Mouse (Mus musculus): ENCODE results near the gene Men1. TPM values are rescaled to one million over a fixed set of nuclear protein-coding genes. Genes with fewer than 3 reads are reported as not detected.
"Not testable (repeated sequence)": the region's sequence is repeated elsewhere in the genome, so short reads cannot be mapped to it uniquely, and the experiment has no call there.

Men1 gene
- total and polyA plus RNA-seq, 3 experiments = 13.9 to 19.4 (median 14.0) TPM

DNA sequence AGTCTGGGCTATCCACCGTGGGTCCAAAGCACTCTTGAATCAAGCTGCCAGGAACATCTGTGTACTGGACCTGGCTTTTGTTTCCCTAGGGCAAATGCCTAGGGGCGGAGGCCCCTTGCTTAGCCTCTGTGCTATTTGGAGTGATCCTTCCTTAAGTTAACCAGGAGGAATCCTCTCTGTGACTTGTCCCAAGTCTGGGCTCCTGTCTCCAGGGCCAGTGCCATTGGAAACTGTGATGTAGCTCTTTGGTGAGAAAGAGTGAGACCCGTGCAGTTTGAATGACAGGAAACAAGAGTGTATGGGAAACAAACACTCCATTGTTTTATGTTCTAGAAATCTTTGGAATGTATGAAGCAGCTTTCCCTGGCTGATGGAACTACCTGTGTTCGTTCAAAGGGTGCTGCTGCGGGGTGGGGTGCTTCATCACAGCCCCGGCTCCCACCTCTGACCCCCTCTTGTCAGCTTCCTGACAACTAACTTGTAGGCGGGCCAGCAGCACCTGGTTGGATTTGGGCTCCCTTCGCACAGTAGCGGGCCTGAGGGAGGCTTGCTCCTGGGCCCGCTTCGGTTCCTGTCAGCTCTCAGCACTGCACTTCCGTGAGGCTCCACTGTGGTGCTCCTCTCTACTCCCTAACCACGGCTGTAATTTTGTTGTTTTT lies 46.4 kb upstream of the Men1 start:
- WGBS = 39% methylated on average over 13 of the region's 13 CpGs
- H3K9ac ChIP-seq (ENCODE audit: low read depth, low read length) = peak overlapping the region; percentile 30; the same call in 1 of the 2 replicates
- intact Hi-C loops (cut with DNase I) = loop anchor here (1.0 kb wide), 1 partner anchor 12 kb away; no protein-coding TSS in a partner anchor

DNA sequence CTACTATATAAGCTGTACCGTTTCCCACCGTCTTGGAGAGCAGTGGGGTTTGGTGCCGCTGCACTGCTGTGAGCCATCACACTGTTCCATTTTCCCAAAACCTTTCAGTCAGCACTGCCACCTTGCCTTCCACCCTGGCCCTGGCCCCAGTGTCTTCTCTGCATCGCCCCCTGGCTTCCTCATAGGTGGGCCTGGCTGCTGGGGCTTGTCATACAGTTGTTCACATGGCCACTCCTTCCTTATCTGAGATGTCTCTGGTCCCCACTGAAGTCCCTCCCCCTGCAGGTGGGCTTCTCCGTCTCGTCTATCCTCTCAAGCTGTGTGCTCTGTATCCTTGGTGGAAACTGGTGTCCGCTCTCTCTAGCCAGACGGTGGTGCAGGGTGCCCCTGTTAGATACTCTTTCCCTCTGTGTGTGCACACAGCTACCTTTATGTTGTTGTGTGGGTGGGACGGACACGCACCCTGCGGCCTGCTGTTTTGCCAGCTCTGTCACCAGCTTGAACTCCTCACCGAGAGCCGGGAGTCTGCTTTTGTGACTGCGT lies 45.0 kb upstream of the Men1 start:
- H3K4me1 ChIP-seq (ENCODE audit: control insufficient read depth, insufficient read depth, low read length) = peaks cover 66% of the 10 kb centered on the region
- H3K27me3 ChIP-seq (ENCODE audit: control insufficient read depth, insufficient read depth, low read length) = no peaks in the 10 kb centered on the region
- 88% methylated on average over 14 of the region's 14 CpGs for WGBS
- peaks cover 56% of the 10 kb centered on the region for H3K36me3 ChIP-seq (ENCODE audit: control insufficient read depth, insufficient read depth, low read length)
- 0 out of 2 replicates have a peak overlapping the region, but pooled peaks have one; percentile 10 for H3K9ac ChIP-seq (ENCODE audit: low read depth, low read length)
- peak overlapping the region; percentile 91 for H3K27ac ChIP-seq
- H3K4me3 ChIP-seq = no peak overlapping the region
- intact Hi-C loops (cut with DNase I) = no loop called here
- TF ChIP-seq EP300 (IDR thresholded peaks at IDR 0.05; ENCODE audit: insufficient read depth, low read depth, low read length) = no peak
- TF ChIP-seq CTCF (IDR thresholded peaks at IDR 0.05) = peak; percentile 26
- TF ChIP-seq POLR2A (IDR thresholded peaks at IDR 0.05; ENCODE audit: insufficient read depth, low read depth, low read length) = no peak
- no peak for DNase-seq
- H3K79me2 ChIP-seq (replicated peaks; ENCODE audit: control insufficient read depth, insufficient read depth, low read length) = peaks cover 11% of the 10 kb centered on the region; the same call in 1 of the 2 replicates

More for the DNA sequence above, 46.4 kb upstream of the Men1 start:
- Histone ChIP-seq H3K4me1 (ENCODE audit: control insufficient read depth, insufficient read depth, low read length) (peaks cover 70% of the 10 kb centered on the region), H3K27ac (peak overlapping the region; percentile 91), H3K36me3 (ENCODE audit: control insufficient read depth, insufficient read depth, low read length) (peaks cover 62% of the 10 kb centered on the region), H3K79me2 (replicated peaks; ENCODE audit: control insufficient read depth, insufficient read depth, low read length) (peaks cover 11% of the 10 kb centered on the region), H3K27me3 (ENCODE audit: control insufficient read depth, insufficient read depth, low read length) (no peaks in the 10 kb centered on the region), H3K4me3 (no peak overlapping the region)
- TF ChIP-seq CTCF (IDR thresholded peaks at IDR 0.05) (peak; percentile 22; the same call in 1 of the 2 replicates), EP300 (IDR thresholded peaks at IDR 0.05; ENCODE audit: insufficient read depth, low read depth, low read length) (0 out of 2 replicates have a peak, but pooled peaks have one; percentile 59), POLR2A (IDR thresholded peaks at IDR 0.05; ENCODE audit: insufficient read depth, low read depth, low read length) (0 out of 2 replicates have a peak, but pooled peaks have one; percentile 10)
- DNase-seq = peak; percentile 64 to 72

DNA sequence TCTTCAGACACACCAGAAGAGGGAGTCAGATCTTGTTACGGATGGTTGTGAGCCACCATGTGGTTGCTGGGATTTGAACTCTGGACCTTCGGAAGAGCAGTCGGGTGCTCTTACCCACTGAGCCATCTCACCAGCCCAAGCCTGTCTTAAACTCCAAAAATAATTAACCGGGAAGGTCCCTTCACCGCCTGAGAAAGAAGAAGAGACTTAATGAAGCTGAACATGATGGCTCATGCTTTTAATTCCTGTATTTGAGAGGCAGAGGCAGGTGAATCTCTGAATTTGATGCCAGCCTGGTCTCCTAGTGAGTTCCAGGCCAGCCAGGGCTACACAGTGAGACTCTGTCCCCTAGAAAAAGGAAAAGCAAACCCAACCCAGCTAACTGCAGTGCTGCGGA lies 44.1 kb upstream of the Men1 start:
- Histone ChIP-seq H3K36me3 (ENCODE audit: control insufficient read depth, insufficient read depth, low read length) (peaks cover 53% of the 10 kb centered on the region), H3K79me2 (replicated peaks; ENCODE audit: control insufficient read depth, insufficient read depth, low read length) (peaks cover 11% of the 10 kb centered on the region; the same call in 1 of the 2 replicates), H3K4me1 (ENCODE audit: control insufficient read depth, insufficient read depth, low read length) (peaks cover 64% of the 10 kb centered on the region), H3K4me3 (peak overlapping the region; percentile 24; the same call in 1 of the 2 replicates), H3K27ac (peak overlapping the region; percentile 91), H3K9ac (ENCODE audit: low read depth, low read length) (0 out of 2 replicates have a peak overlapping the region, but pooled peaks have one; percentile 27)
- H3K27me3 ChIP-seq (ENCODE audit: control insufficient read depth, insufficient read depth, low read length); intact Hi-C loops (cut with DNase I); DNase-seq: not testable (repeated sequence)
- WGBS = 81% methylated on average over 6 of the region's 6 CpGs

DNA sequence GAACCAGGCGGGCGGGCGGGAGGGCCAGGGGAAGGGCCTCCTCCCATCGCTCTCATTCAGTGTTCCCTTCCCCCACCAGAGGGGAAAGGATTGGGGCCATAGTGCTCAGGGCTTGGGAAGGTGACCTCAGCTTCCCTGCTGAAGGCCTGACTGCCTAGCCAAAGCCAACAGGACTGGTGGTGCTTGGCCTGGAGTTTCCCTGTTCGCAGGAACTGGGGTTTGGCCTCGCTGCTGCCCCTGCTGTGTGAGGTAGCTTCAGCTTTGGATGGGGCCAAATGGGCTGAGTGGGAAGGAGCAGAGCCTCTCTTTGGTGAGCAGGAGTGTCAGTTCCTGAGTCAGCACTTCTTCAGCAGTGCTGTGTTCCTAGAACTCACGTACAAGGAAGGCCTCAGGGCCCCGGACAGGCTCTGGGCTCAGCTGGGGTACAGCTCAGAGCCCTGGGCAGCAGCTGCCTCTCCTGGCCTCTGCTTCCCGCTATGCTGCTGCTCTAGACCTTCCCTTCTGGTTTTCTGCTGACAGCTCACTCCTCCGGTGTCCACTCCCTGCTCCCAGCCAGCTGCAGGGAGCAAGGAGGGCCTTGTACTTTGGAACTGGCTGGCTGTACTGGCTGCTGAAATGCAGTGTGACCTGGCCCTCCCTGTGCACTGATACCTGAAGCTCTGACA lies 43.5 kb upstream of the Men1 start:
- peak overlapping the region; percentile 87 for H3K27ac ChIP-seq
- DNase-seq = peak; percentile 72 to 78
- H3K36me3 ChIP-seq (ENCODE audit: control insufficient read depth, insufficient read depth, low read length) = peaks cover 54% of the 10 kb centered on the region
- intact Hi-C loops (cut with DNase I) = no loop called here
- TF ChIP-seq POLR2A (IDR thresholded peaks at IDR 0.05; ENCODE audit: insufficient read depth, low read depth, low read length) (0 out of 2 replicates have a peak, but pooled peaks have one; percentile 44), CTCF (IDR thresholded peaks at IDR 0.05) (peak; percentile 39), EP300 (IDR thresholded peaks at IDR 0.05; ENCODE audit: insufficient read depth, low read depth, low read length) (no peak)
- no peaks in the 10 kb centered on the region for H3K27me3 ChIP-seq (ENCODE audit: control insufficient read depth, insufficient read depth, low read length)
- WGBS = 25% methylated on average over 10 of the region's 10 CpGs
- H3K4me3 ChIP-seq = peak overlapping the region; percentile 24; the same call in 1 of the 2 replicates
- H3K4me1 ChIP-seq (ENCODE audit: control insufficient read depth, insufficient read depth, low read length) = peaks cover 63% of the 10 kb centered on the region
- peak overlapping the region; percentile 55 for H3K9ac ChIP-seq (ENCODE audit: low read depth, low read length)
- H3K79me2 ChIP-seq (replicated peaks; ENCODE audit: control insufficient read depth, insufficient read depth, low read length) = peaks cover 11% of the 10 kb centered on the region

DNA sequence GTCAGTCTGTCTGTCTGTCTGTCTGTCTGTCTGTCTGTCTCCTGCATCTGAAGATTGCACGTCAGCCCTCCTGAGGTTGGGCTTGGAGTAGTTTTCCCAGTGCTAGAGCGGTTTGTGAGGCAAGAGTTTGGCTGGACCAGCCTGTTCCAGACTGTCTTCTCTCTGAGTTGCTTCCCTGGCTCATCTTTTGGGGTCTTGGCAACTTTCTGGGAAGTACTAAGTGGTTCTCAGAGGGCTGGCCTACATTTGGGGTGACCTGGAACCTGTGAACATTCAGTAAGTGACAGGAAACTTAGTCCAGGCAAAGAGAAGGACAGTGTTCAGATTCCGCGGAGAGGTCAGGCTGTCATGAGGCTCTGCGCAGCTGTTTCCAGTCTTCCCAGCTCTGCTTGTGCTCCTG lies 42.5 kb upstream of the Men1 start:
- peak in 1 of 2 experiments; percentile 37 for DNase-seq
- H3K79me2 ChIP-seq (replicated peaks; ENCODE audit: control insufficient read depth, insufficient read depth, low read length) = peaks cover 11% of the 10 kb centered on the region
- H3K27ac ChIP-seq = peak overlapping the region; percentile 87
- peaks cover 59% of the 10 kb centered on the region for H3K4me1 ChIP-seq (ENCODE audit: control insufficient read depth, insufficient read depth, low read length)
- H3K27me3 ChIP-seq (ENCODE audit: control insufficient read depth, insufficient read depth, low read length) = no peaks in the 10 kb centered on the region
- intact Hi-C loops (cut with DNase I) = no loop called here
- 60% methylated on average over 5 of the region's 5 CpGs for WGBS
- no peak overlapping the region for H3K4me3 ChIP-seq
- peaks cover 54% of the 10 kb centered on the region for H3K36me3 ChIP-seq (ENCODE audit: control insufficient read depth, insufficient read depth, low read length)
- TF ChIP-seq CTCF (IDR thresholded peaks at IDR 0.05) (no peak), POLR2A (IDR thresholded peaks at IDR 0.05; ENCODE audit: insufficient read depth, low read depth, low read length) (no peak), EP300 (IDR thresholded peaks at IDR 0.05; ENCODE audit: insufficient read depth, low read depth, low read length) (0 out of 2 replicates have a peak, but pooled peaks have one; percentile 7)
- peak overlapping the region; percentile 39; the same call in 1 of the 2 replicates for H3K9ac ChIP-seq (ENCODE audit: low read depth, low read length)

Data from heart, adult 2 months (tissue).